Mouse (Mus musculus) intestine, embryonic 16.5 days (tissue): ENCODE results near the gene Slc25a26. TPM values are rescaled to one million over a fixed set of nuclear protein-coding genes. Genes with fewer than 3 reads are reported as not detected.

Source experiments
- ATAC-seq: fragments of 200-750 bp; cut with Nextera tagmentation; 2 replicates; pipeline ENCODE4 v1.8.0; 2017; ENCODE audit warnings: moderate TSS enrichment, moderate library complexity
- H3K27ac ChIP-seq: fragments of 300-500 bp; sonication (generic); 2 replicates; pipeline ENCODE4 v1.5.1; 2014; ENCODE audit warnings: mild to moderate bottlenecking, low read length
- H3K27me3 ChIP-seq: fragments of 300-500 bp; sonication (generic); replicated peaks from 2 replicates; pipeline ENCODE4 v1.6.1; 2014; ENCODE audit warnings: low read length, control low read depth, mixed read lengths; ENCODE audit not compliant: control insufficient read depth, insufficient read depth
- H3K36me3 ChIP-seq: fragments of 300-500 bp; sonication (generic); 2 replicates; pipeline ENCODE4 v1.6.1; 2014; ENCODE audit warnings: low read length, control low read depth; ENCODE audit not compliant: control insufficient read depth, insufficient read depth
- H3K4me1 ChIP-seq: fragments of 300-500 bp; sonication (generic); 2 replicates; pipeline ENCODE4 v1.6.1; 2014; ENCODE audit warnings: low read length, control low read depth, mixed read lengths; ENCODE audit not compliant: control insufficient read depth, insufficient read depth
- H3K4me2 ChIP-seq: fragments of 300-500 bp; sonication (generic); 2 replicates; pipeline ENCODE4 v1.6.1; 2014; ENCODE audit warnings: low read depth, low read length, control low read depth
- H3K4me3 ChIP-seq: fragments of 300-500 bp; sonication (generic); 2 replicates; pipeline ENCODE4 v1.5.1; 2014; ENCODE audit warnings: mild to moderate bottlenecking, low read length
- H3K9ac ChIP-seq: fragments of 300-500 bp; sonication (generic); 2 replicates; pipeline ENCODE4 v1.6.1; 2014; ENCODE audit warnings: low read depth, low read length
- H3K9me3 ChIP-seq: fragments of 300-500 bp; sonication (generic); 2 replicates; pipeline ENCODE4 v1.6.1; 2016; ENCODE audit warnings: low read length, control low read depth; ENCODE audit not compliant: control insufficient read depth
- WGBS: fragments of 180-500 bp; shearing (Covaris S2); extraction: QIAGEN DNeasy Blood & Tissue Kit; methylation state at CpG from one replicate; pipeline ENCODE4 v1.1.7; 2014; 5-methylcytosine and 5-hydroxymethylcytosine counted together
- polyA plus RNA-seq: library from polyadenylated mRNA; unstranded; fragments of >200 nt; fragmentation: Nextera tagmentation; extraction: Ambion mirVana; gene quantifications from 2 replicates; pipeline ENCODE4 v1.2.1, GENCODE M21; 2015

Gene Slc25a26
- polyA plus RNA-seq, 1 experiment from 2014 or later: 9.2 TPM

- H3K9me3 ChIP-seq: no peaks in the 10 kb centered on the region
- H3K9ac ChIP-seq: no peak overlapping the region
- H3K4me2 ChIP-seq: no peak overlapping the region
- no peaks in the 10 kb centered on the region for H3K27me3 ChIP-seq
- no peaks in the 10 kb centered on the region for H3K36me3 ChIP-seq
- ATAC-seq: peak; percentile 80
- WGBS: 15% methylated on average over 4 of the region's 4 CpGs
- no peak overlapping the region for H3K4me3 ChIP-seq
- H3K4me1 ChIP-seq: peaks cover 16% of the 10 kb centered on the region; the same call in 1 of the 2 replicates
- no peak overlapping the region for H3K27ac ChIP-seq
Measured at GRCm38 (mm10) chr6:94592710-94593109, 92.6 kb downstream of the Slc25a26 start.

DNA sequence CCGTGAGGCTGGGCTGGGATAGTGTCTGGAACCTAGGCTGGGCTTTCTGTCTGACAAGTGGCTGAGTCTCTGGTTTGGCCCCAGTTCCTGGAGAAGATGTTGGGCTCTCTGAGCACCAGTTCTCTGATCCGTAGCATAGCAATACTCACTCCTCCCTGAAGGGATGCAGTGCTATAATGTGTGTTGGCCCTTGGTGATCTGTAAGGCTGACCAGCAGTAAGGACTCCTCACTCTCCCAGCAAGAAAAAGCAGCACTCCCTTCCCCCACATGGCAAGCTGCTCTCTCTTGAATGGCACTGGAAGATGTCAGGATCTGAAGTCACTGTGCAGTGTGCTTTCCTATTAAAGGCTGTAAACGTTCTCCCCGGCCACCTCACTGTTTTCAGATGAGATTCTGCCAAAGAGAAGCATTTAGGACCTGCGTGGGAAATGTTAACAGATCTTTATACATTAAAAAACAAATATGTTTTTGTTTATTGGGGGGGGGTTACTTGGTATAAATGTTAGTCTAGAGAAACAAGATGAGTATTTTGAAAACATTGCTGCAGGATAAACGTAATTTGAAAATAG lies 94.0 kb downstream of the Slc25a26 start:
- Histone ChIP-seq H3K4me1 (peaks cover 16% of the 10 kb centered on the region; the same call in 1 of the 2 replicates), H3K27ac (no peak overlapping the region), H3K9me3 (no peaks in the 10 kb centered on the region), H3K36me3 (no peaks in the 10 kb centered on the region), H3K9ac (no peak overlapping the region), H3K4me2 (no peak overlapping the region), H3K4me3 (no peak overlapping the region), H3K27me3 (no peaks in the 10 kb centered on the region)
- 61% methylated on average over 6 of the region's 6 CpGs for WGBS
- ATAC-seq: no peak

DNA sequence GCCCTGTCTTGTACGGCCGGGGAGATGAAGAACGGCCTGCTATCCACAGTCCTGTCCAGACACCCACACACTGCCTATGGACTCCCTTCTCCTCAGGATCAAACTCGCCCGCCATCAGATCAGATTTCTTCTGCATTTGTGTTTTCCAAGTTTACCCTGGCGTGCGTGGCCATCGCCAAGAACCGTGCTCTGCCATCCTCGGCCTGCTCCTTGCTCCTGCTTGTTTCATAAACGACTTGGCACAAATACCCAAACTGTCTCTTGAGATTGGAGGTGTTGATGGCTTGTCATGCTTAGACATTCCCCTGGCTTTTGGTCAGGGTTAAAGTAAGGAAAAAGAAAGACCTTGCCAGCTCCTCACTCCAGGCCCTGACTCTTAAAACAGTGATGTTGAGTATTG lies 94.6 kb downstream of the Slc25a26 start:
- H3K27me3 ChIP-seq: no peaks in the 10 kb centered on the region
- 74% methylated on average over 11 of the region's 11 CpGs for WGBS
- H3K4me2 ChIP-seq: no peak overlapping the region
- no peak for ATAC-seq
- H3K4me1 ChIP-seq: peaks cover 16% of the 10 kb centered on the region; the same call in 1 of the 2 replicates
- H3K9me3 ChIP-seq: no peaks in the 10 kb centered on the region
- H3K27ac ChIP-seq: no peak overlapping the region
- H3K9ac ChIP-seq: no peak overlapping the region
- H3K36me3 ChIP-seq: no peaks in the 10 kb centered on the region
- no peak overlapping the region for H3K4me3 ChIP-seq

GRCm38 (mm10) chr6:94595206-94595605 lies 95.1 kb downstream of the Slc25a26 start:
- Histone ChIP-seq H3K36me3 (no peaks in the 10 kb centered on the region), H3K27ac (no peak overlapping the region), H3K9ac (no peak overlapping the region), H3K4me2 (no peak overlapping the region), H3K4me3 (no peak overlapping the region), H3K27me3 (no peaks in the 10 kb centered on the region), H3K9me3 (no peaks in the 10 kb centered on the region), H3K4me1 (peaks cover 16% of the 10 kb centered on the region; the same call in 1 of the 2 replicates)
- ATAC-seq: no peak
- 72% methylated on average over 5 of the region's 5 CpGs for whole genome bisulfite sequencing

DNA sequence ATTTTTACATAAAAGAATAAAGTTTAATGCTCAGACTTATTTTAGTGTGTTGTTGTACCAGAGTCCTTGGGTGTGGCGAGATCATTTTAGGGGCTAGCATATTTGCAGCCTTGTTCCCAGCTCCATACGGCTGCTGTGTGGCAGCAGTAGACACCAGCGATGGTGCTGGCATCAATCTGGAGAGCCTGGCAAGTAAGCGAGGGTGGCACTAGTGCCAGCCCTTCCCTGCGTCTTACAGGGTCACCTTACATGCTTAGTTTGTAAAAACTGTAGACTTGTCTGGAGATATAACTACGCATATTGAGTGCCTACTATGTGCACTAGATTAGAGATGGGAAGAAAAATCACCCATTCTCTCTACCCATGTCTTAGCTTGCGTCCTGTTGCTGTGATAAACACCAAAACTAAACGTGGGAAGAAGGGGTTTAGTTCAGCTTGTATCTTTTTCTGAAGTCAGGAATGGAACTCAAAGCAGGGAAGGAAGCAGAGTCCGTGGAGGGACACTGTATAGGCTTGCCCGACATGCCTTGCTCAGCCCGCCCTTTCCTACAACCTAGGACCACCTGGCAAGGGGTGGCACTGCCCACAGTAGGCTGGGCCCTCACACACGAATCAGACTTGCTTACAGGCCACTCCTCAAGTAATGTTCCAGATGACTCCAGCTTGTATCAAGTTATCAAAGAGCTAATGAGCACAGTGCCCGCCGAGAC lies 96.1 kb downstream of the Slc25a26 start:
- Histone ChIP-seq H3K27ac (no peak overlapping the region), H3K9ac (no peak overlapping the region), H3K4me1 (peaks cover 16% of the 10 kb centered on the region; the same call in 1 of the 2 replicates), H3K36me3 (0 out of 2 replicates have a peak, but pooled peaks cover 1% of the 10 kb centered on the region), H3K9me3 (no peaks in the 10 kb centered on the region), H3K27me3 (no peaks in the 10 kb centered on the region), H3K4me3 (no peak overlapping the region), H3K4me2 (no peak overlapping the region)
- WGBS: 88% methylated on average over 14 of the region's 14 CpGs
- no peak for ATAC-seq

- Histone ChIP-seq H3K27me3 (no peaks in the 10 kb centered on the region), H3K4me3 (no peak overlapping the region), H3K36me3 (peaks cover 2% of the 10 kb centered on the region; the same call in 1 of the 2 replicates), H3K9me3 (no peaks in the 10 kb centered on the region), H3K4me2 (no peak overlapping the region), H3K27ac (no peak overlapping the region), H3K4me1 (peaks cover 13% of the 10 kb centered on the region; the same call in 1 of the 2 replicates), H3K9ac (no peak overlapping the region)
- ATAC-seq: no peak
- WGBS: 69% methylated on average over 10 of the region's 10 CpGs
Measured at GRCm38 (mm10) chr6:94596761-94597485, 96.8 kb downstream of the Slc25a26 start.

- ATAC-seq: no peak
Measured at GRCm38 (mm10) chr6:94598421-94598820, 98.3 kb downstream of the Slc25a26 start.

GRCm38 (mm10) chr6:94599016-94599415 lies 98.9 kb downstream of the Slc25a26 start:
- Histone ChIP-seq H3K36me3 (peaks cover 2% of the 10 kb centered on the region; the same call in 1 of the 2 replicates), H3K9ac (no peak overlapping the region), H3K4me1 (0 out of 2 replicates have a peak, but pooled peaks cover 3% of the 10 kb centered on the region), H3K27me3 (no peaks in the 10 kb centered on the region), H3K4me3 (no peak overlapping the region), H3K9me3 (no peaks in the 10 kb centered on the region), H3K27ac (no peak overlapping the region), H3K4me2 (no peak overlapping the region)
- WGBS: 82% methylated on average over 13 of the region's 13 CpGs
- ATAC-seq: no peak

More at GRCm38 (mm10) chr6:94598421-94598820, 98.3 kb downstream of the Slc25a26 start:
- Histone ChIP-seq H3K27ac (no peak overlapping the region), H3K36me3 (peaks cover 2% of the 10 kb centered on the region; the same call in 1 of the 2 replicates), H3K27me3 (no peaks in the 10 kb centered on the region), H3K9ac (no peak overlapping the region), H3K4me1 (0 out of 2 replicates have a peak, but pooled peaks cover 3% of the 10 kb centered on the region), H3K9me3 (no peaks in the 10 kb centered on the region), H3K4me2 (no peak overlapping the region), H3K4me3 (no peak overlapping the region)
- 84% methylated on average over 12 of the region's 12 CpGs for WGBS

- 88% methylated on average over 5 of the region's 5 CpGs for WGBS
- ATAC-seq: no peak
- no peaks in the 10 kb centered on the region for H3K9me3 ChIP-seq
- H3K4me3 ChIP-seq: no peak overlapping the region
- no peak overlapping the region for H3K27ac ChIP-seq
- H3K4me1 ChIP-seq: no peaks in the 10 kb centered on the region
- H3K4me2 ChIP-seq: no peak overlapping the region
- H3K36me3 ChIP-seq: peaks cover 2% of the 10 kb centered on the region; the same call in 1 of the 2 replicates
- no peak overlapping the region for H3K9ac ChIP-seq
- H3K27me3 ChIP-seq: no peaks in the 10 kb centered on the region
Measured at GRCm38 (mm10) chr6:94601101-94601500, 101.0 kb downstream of the Slc25a26 start.
